Mouse (Mus musculus): Measurements from ENCODE around the gene Prcc. TPM values are rescaled to one million over a fixed set of nuclear protein-coding genes. Genes with fewer than 3 reads are reported as not detected.

Gene Prcc
- total and polyA plus RNA-seq, 2 experiments, result 8.0 to 16.8 TPM

DNA sequence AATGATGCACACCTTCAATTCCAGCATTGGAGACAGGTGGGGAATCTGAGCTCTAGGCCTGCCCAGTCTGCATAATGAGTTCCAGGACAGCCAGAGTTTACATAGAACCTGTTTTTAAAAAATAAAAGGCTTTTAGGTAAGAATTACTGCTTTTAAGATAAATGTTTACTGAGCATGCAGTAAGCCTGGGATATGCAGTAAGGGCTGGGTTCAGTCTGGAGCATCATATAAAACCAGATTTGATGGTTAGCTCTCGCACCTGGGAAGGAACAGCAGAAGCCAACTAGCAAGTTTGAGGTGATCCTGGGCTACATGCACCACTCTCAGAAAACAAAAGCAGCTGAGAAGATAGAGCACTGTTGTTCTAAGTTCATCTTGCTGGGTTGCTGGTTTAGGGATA is 33.1 kb upstream of the Prcc start:
- Histone ChIP-seq H3K4me3 (ENCODE audit: insufficient read depth, low read depth, low read length) (no peak overlapping the region), H3K9ac (ENCODE audit: low read depth, low read length) (no peak overlapping the region), H3K79me2 (ENCODE audit: control insufficient read depth, insufficient read depth, low read length) (no peaks in the 10 kb centered on the region), H3K27ac (replicated peaks; ENCODE audit: insufficient read depth, low read depth, low read length) (no peak overlapping the region), H3K36me3 (ENCODE audit: control insufficient read depth, insufficient read depth, low read length) (peaks cover 24% of the 10 kb centered on the region), H3K27me3 (ENCODE audit: control insufficient read depth, insufficient read depth, low read length) (no peaks in the 10 kb centered on the region), H3K4me1 (ENCODE audit: control insufficient read depth, insufficient read depth, low read length) (peaks cover 4% of the 10 kb centered on the region; the same call in 1 of the 2 replicates)
- 100% methylated on average over 1 of the region's 1 CpGs for WGBS
- DNase-seq (ENCODE audit: extremely low read depth, low read depth, low spot score), result no peak
- TF ChIP-seq CTCF (IDR thresholded peaks at IDR 0.05; ENCODE audit: low read depth, low read length) (no peak), POLR2A (IDR thresholded peaks at IDR 0.05; ENCODE audit: extremely low read depth, insufficient read depth, low read length) (no peak)

DNA sequence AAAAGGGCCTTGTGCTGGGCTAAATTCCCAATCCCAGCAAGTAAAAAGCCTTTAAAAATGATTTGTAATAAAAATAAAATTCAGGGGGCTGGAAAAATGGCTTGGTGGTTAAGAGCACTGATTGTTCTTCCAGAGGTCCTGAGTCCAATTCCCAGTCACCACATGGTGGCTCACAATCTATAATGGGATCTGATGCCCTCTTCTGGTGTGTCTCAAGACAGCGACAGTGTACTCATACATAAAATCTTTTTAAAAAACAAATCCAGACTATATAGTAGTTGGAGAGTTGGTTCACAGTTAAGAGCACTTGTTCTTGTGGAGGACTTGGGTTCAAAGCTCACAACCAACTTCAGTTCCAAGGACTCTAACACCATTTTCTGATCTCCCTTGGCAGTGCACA is 31.6 kb upstream of the Prcc start:
- Histone ChIP-seq H3K27me3 (ENCODE audit: control insufficient read depth, insufficient read depth, low read length) (no peaks in the 10 kb centered on the region), H3K4me3 (ENCODE audit: insufficient read depth, low read depth, low read length) (no peak overlapping the region), H3K9ac (ENCODE audit: low read depth, low read length) (no peak overlapping the region), H3K36me3 (ENCODE audit: control insufficient read depth, insufficient read depth, low read length) (peaks cover 17% of the 10 kb centered on the region), H3K27ac (replicated peaks; ENCODE audit: insufficient read depth, low read depth, low read length) (no peak overlapping the region), H3K79me2 (ENCODE audit: control insufficient read depth, insufficient read depth, low read length) (peaks cover 4% of the 10 kb centered on the region; the same call in 1 of the 2 replicates), H3K4me1 (ENCODE audit: control insufficient read depth, insufficient read depth, low read length) (peaks cover 4% of the 10 kb centered on the region; the same call in 1 of the 2 replicates)
- WGBS, result 98% methylated on average over 1 of the region's 1 CpGs
- DNase-seq (ENCODE audit: extremely low read depth, low read depth, low spot score), result no peak
- TF ChIP-seq POLR2A (IDR thresholded peaks at IDR 0.05; ENCODE audit: extremely low read depth, insufficient read depth, low read length), result no peak
- TF ChIP-seq CTCF (IDR thresholded peaks at IDR 0.05; ENCODE audit: low read depth, low read length), result no peak

DNA sequence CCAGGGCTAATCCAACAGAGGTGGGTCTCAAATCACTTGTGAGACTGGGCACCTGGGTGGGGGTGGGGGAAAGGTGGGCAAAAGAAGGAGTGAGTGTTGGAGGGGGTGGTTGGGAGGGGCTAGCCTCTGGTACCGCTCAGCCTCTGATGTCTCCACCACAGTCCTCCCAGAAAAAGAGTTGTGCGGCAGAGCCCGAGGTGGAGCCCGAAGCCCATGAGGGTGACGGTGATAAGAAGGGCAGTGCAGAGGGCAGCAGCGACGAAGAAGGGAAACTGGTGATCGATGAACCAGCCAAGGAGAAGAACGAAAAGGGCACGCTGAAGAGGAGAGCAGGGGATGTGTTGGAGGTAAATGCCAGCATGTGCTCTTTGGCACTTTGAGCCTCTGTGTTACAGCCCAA is 28.5 kb upstream of the Prcc start:
- WGBS, result 94% methylated on average over 10 of the region's 10 CpGs
- Histone ChIP-seq H3K4me1 (ENCODE audit: control insufficient read depth, insufficient read depth, low read length) (peaks cover 18% of the 10 kb centered on the region), H3K36me3 (ENCODE audit: control insufficient read depth, insufficient read depth, low read length) (peaks cover 14% of the 10 kb centered on the region), H3K79me2 (ENCODE audit: control insufficient read depth, insufficient read depth, low read length) (peaks cover 17% of the 10 kb centered on the region; the same call in 1 of the 2 replicates), H3K27me3 (ENCODE audit: control insufficient read depth, insufficient read depth, low read length) (no peaks in the 10 kb centered on the region), H3K9ac (ENCODE audit: low read depth, low read length) (no peak overlapping the region), H3K4me3 (ENCODE audit: insufficient read depth, low read depth, low read length) (no peak overlapping the region), H3K27ac (replicated peaks; ENCODE audit: insufficient read depth, low read depth, low read length) (no peak overlapping the region)
- DNase-seq (ENCODE audit: extremely low read depth, low read depth, low spot score), result no peak
- TF ChIP-seq CTCF (IDR thresholded peaks at IDR 0.05; ENCODE audit: low read depth, low read length), result no peak
- no peak for TF ChIP-seq POLR2A (IDR thresholded peaks at IDR 0.05; ENCODE audit: extremely low read depth, insufficient read depth, low read length)

DNA sequence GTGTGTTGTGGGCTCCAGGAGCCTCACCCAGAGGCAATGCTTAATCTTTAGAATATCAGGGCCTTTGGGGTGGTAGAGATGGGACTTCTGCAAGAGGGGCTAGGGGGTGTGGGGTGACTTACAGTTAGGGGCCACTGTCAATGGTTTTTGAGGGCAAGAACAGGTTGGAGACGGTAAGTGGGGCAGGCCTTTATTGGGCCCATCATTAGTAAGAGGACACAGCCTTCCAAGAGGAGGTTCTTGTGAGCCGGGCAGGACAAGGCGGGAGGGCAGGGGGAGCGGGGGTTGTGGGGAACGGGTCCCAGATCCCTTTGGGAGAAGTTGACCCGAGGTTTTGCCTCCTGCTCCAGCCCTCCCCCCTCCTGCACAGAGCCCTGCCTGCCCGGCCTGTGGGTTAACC is 28.1 kb upstream of the Prcc start:
- peaks cover 20% of the 10 kb centered on the region for H3K4me1 ChIP-seq (ENCODE audit: control insufficient read depth, insufficient read depth, low read length)
- no peaks in the 10 kb centered on the region for H3K27me3 ChIP-seq (ENCODE audit: control insufficient read depth, insufficient read depth, low read length)
- no peak overlapping the region for H3K4me3 ChIP-seq (ENCODE audit: insufficient read depth, low read depth, low read length)
- no peak overlapping the region for H3K9ac ChIP-seq (ENCODE audit: low read depth, low read length)
- H3K27ac ChIP-seq (replicated peaks; ENCODE audit: insufficient read depth, low read depth, low read length), result no peak overlapping the region
- WGBS, result 84% methylated on average over 7 of the region's 7 CpGs
- TF ChIP-seq POLR2A (IDR thresholded peaks at IDR 0.05; ENCODE audit: extremely low read depth, insufficient read depth, low read length) (no peak), CTCF (IDR thresholded peaks at IDR 0.05; ENCODE audit: low read depth, low read length) (no peak)
- no peak for DNase-seq (ENCODE audit: extremely low read depth, low read depth, low spot score)
- peaks cover 14% of the 10 kb centered on the region for H3K36me3 ChIP-seq (ENCODE audit: control insufficient read depth, insufficient read depth, low read length)
- peaks cover 21% of the 10 kb centered on the region; the same call in 1 of the 2 replicates for H3K79me2 ChIP-seq (ENCODE audit: control insufficient read depth, insufficient read depth, low read length)

DNA sequence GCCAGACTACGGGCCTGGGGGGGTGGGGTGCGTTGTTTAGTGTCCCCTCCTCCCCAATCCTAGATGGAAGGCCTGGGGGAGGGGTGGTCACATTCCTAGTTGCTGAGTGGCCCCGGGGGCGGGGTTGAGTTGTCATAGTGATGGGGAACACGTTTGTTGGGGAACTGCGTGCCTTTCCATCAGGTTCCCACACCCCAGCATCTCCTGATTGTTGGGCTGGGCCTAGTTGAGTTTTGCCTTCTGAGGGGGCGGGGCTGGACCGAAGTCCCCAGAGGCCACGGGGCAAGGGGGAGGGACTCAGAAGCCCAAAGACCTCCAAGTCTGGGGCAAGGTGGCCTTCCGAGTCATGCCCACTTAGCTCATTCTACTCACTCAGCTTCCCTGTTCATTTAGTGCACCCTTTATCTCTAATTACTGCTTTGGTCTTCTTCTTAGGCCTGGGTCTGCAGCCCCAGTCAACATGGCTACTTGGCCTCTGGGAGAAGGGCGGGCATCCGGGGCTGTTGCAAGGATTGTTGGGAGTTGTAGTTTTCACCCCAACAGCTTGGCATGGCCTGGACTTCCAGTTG is 25.2 kb upstream of the Prcc start:
- peak overlapping the region; percentile 58 for H3K4me3 ChIP-seq (ENCODE audit: insufficient read depth, low read depth, low read length)
- peaks cover 8% of the 10 kb centered on the region for H3K36me3 ChIP-seq (ENCODE audit: control insufficient read depth, insufficient read depth, low read length)
- H3K27me3 ChIP-seq (ENCODE audit: control insufficient read depth, insufficient read depth, low read length), result no peaks in the 10 kb centered on the region
- DNase-seq (ENCODE audit: extremely low read depth, low read depth, low spot score), result peak; percentile 96
- peak overlapping the region; percentile 87 for H3K27ac ChIP-seq (replicated peaks; ENCODE audit: insufficient read depth, low read depth, low read length)
- H3K9ac ChIP-seq (ENCODE audit: low read depth, low read length), result peak overlapping the region; percentile 72
- WGBS, result 3% methylated on average over 12 of the region's 12 CpGs
- peaks cover 41% of the 10 kb centered on the region for H3K79me2 ChIP-seq (ENCODE audit: control insufficient read depth, insufficient read depth, low read length)
- peaks cover 26% of the 10 kb centered on the region for H3K4me1 ChIP-seq (ENCODE audit: control insufficient read depth, insufficient read depth, low read length)
- no peak for TF ChIP-seq CTCF (IDR thresholded peaks at IDR 0.05; ENCODE audit: low read depth, low read length)
- no peak for TF ChIP-seq POLR2A (IDR thresholded peaks at IDR 0.05; ENCODE audit: extremely low read depth, insufficient read depth, low read length)

DNA sequence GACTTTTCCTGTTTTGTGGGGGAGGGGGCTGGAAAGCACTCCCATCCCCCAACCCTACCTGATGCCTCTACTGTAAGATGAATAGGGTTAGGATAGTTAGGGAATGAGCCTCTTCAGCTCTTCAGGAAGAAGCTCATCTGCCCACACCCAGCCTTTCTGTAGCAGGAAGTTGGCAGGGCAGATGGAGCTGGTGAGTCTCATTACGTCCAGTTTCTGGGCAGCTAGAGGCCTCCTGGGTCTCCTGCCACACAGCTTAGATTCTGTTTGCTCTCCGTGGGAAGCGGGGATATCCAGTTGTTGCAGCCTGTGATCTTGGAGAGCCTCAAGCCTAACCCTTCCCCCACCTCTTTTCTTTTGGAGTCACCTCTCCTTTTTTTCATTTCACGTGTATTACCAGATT is 24.5 kb upstream of the Prcc start:
- Histone ChIP-seq H3K36me3 (ENCODE audit: control insufficient read depth, insufficient read depth, low read length) (peaks cover 6% of the 10 kb centered on the region), H3K4me3 (ENCODE audit: insufficient read depth, low read depth, low read length) (peak overlapping the region; percentile 0), H3K27me3 (ENCODE audit: control insufficient read depth, insufficient read depth, low read length) (no peaks in the 10 kb centered on the region), H3K4me1 (ENCODE audit: control insufficient read depth, insufficient read depth, low read length) (peaks cover 26% of the 10 kb centered on the region), H3K27ac (replicated peaks; ENCODE audit: insufficient read depth, low read depth, low read length) (peak overlapping the region; percentile 87), H3K9ac (ENCODE audit: low read depth, low read length) (peak overlapping the region; percentile 14; the same call in 1 of the 2 replicates), H3K79me2 (ENCODE audit: control insufficient read depth, insufficient read depth, low read length) (peaks cover 41% of the 10 kb centered on the region)
- WGBS, result 7% methylated on average over 4 of the region's 4 CpGs
- TF ChIP-seq POLR2A (IDR thresholded peaks at IDR 0.05; ENCODE audit: extremely low read depth, insufficient read depth, low read length), result no peak
- no peak for TF ChIP-seq CTCF (IDR thresholded peaks at IDR 0.05; ENCODE audit: low read depth, low read length)
- DNase-seq (ENCODE audit: extremely low read depth, low read depth, low spot score), result peak; percentile 45

Data from liver, adult 2 months (tissue).